ENCODE assay signal across 8 mouse cellular contexts in the genomic region with DNA sequence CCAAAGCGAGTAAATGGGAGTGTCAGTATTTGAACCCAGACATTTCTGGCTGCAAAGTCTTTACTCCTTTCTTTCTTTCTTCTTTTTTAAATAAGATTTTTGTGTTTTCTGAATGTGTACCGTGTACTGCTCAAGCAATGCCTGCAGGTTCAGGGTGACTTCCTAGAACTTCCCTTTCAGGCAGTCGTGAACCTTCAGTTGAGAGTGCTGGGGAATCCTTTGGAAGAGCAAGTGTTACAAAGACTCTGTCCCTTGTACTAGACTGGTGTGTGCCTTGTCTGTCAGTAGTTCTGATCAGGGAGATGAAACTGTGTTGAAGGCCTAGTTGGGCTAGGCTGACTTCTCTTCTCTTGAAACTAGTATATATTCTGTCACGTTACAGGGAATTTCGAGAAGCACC. TPM values are rescaled to one million over a fixed set of nuclear protein-coding genes. Genes with fewer than 3 reads are reported as not detected.
DNase-seq lines count a peak whose midpoint lies in the region; ATAC-seq and TF ChIP-seq lines count a peak whose summit lies in the region.

No protein-coding gene starts in this region.

- peak overlapping the region; percentile 85 for H3K9ac ChIP-seq in limb, embryonic 13.5 days
- peak overlapping the region; percentile 89 for H3K9ac ChIP-seq in stomach, embryonic 16.5 days (ENCODE audit: low read length)

- DNase-seq in testis, postnatal 10 days (ENCODE audit: low spot score) = no peak
- no peak for DNase-seq in forebrain, embryonic 10.5 days (ENCODE audit: extremely low spot score, low spot score)
- DNase-seq in adrenal gland, postnatal 10 days = no peak
- no peak for DNase-seq in MN1 (ENCODE audit: low spot score)

- TF ChIP-seq CTCF in testis, adult 2 months (IDR thresholded peaks at IDR 0.05; ENCODE audit: control insufficient read depth, insufficient read depth, insufficient replicate concordance, low read depth, low read length) = no peak

- peak overlapping the region; percentile 97 for H3K27ac ChIP-seq in testis, adult 2 months (ENCODE audit: control insufficient read depth, insufficient read depth, low read depth, low read length)
- peak overlapping the region; percentile 99 for H3K27ac ChIP-seq in forebrain, embryonic 10.5 days
- 0 out of 2 replicates have a peak overlapping the region, but pooled peaks have one; percentile 100 for H3K27ac ChIP-seq in limb, embryonic 13.5 days
- peak overlapping the region; percentile 100 for H3K27ac ChIP-seq in stomach, embryonic 16.5 days (ENCODE audit: low read length)

- ATAC-seq in limb, embryonic 13.5 days (ENCODE audit: low FRiP score, low read depth) = no peak
- no peak for ATAC-seq in stomach, embryonic 16.5 days (ENCODE audit: insufficient read depth, low FRiP score)
- ATAC-seq in activated CD4-positive, CD25-positive, alpha-beta regulatory T cell, adult 4 months = no peak

- H3K4me2 ChIP-seq in limb, embryonic 13.5 days (replicated peaks) = peak overlapping the region; percentile 91
- H3K4me2 ChIP-seq in stomach, embryonic 16.5 days (ENCODE audit: low read depth, low read length) = peak overlapping the region; percentile 74

- no peak for TF ChIP-seq POLR2A in testis, adult 2 months (IDR thresholded peaks at IDR 0.05; ENCODE audit: control insufficient read depth, low read depth, low read length)

- no peaks in the 10 kb centered on the region for H3K9me3 ChIP-seq in forebrain, embryonic 10.5 days
- H3K9me3 ChIP-seq in limb, embryonic 13.5 days = no peaks in the 10 kb centered on the region
- H3K9me3 ChIP-seq in stomach, embryonic 16.5 days (replicated peaks; ENCODE audit: control insufficient read depth, low read length) = no peaks in the 10 kb centered on the region

- no peaks in the 10 kb centered on the region for H3K27me3 ChIP-seq in testis, adult 2 months (ENCODE audit: control insufficient read depth, insufficient read depth, low read length)
- no peaks in the 10 kb centered on the region for H3K27me3 ChIP-seq in forebrain, embryonic 10.5 days (ENCODE audit: poor library complexity, severe bottlenecking)
- H3K27me3 ChIP-seq in limb, embryonic 13.5 days = no peaks in the 10 kb centered on the region
- H3K27me3 ChIP-seq in stomach, embryonic 16.5 days (ENCODE audit: control insufficient read depth, insufficient read depth, low read length) = no peaks in the 10 kb centered on the region

- no peaks in the 10 kb centered on the region; the same call in 1 of the 2 replicates for H3K36me3 ChIP-seq in testis, adult 2 months (ENCODE audit: control insufficient read depth, insufficient read depth, low read length)
- H3K36me3 ChIP-seq in forebrain, embryonic 10.5 days (replicated peaks) = peaks cover 48% of the 10 kb centered on the region
- H3K36me3 ChIP-seq in limb, embryonic 13.5 days = peaks cover 43% of the 10 kb centered on the region
- peaks cover 14% of the 10 kb centered on the region; the same call in 1 of the 2 replicates for H3K36me3 ChIP-seq in stomach, embryonic 16.5 days (ENCODE audit: control insufficient read depth, insufficient read depth, low read length)

- no peaks in the 10 kb centered on the region for H3K4me1 ChIP-seq in testis, adult 2 months (ENCODE audit: control insufficient read depth, insufficient read depth, low read length)
- H3K4me1 ChIP-seq in forebrain, embryonic 10.5 days = peaks cover 22% of the 10 kb centered on the region
- peaks cover 21% of the 10 kb centered on the region for H3K4me1 ChIP-seq in limb, embryonic 13.5 days
- H3K4me1 ChIP-seq in stomach, embryonic 16.5 days (ENCODE audit: control insufficient read depth, insufficient read depth, low read length) = peaks cover 15% of the 10 kb centered on the region

- 49% methylated on average over 5 of the region's 5 CpGs for WGBS in forebrain, embryonic 10.5 days
- 38% methylated on average over 5 of the region's 5 CpGs for WGBS in limb, embryonic 13.5 days
- WGBS in stomach, embryonic 16.5 days = 37% methylated on average over 5 of the region's 5 CpGs

- peak overlapping the region; percentile 89 for H3K4me3 ChIP-seq in testis, adult 2 months (ENCODE audit: control insufficient read depth, low read depth, low read length)
- H3K4me3 ChIP-seq in forebrain, embryonic 10.5 days = peak overlapping the region; percentile 77
- peak overlapping the region; percentile 73 for H3K4me3 ChIP-seq in limb, embryonic 13.5 days
- H3K4me3 ChIP-seq in stomach, embryonic 16.5 days (replicated peaks; ENCODE audit: low read length) = peak overlapping the region; percentile 91

RNA-seq across cellular contexts. Expression of a gene that starts 1.2 kb away (rescaled TPM):
- 171 and 194 TPM in 2 replicates for polyA plus RNA-seq in testis, adult 2 months (2012; rRNA removed)
- polyA plus RNA-seq in forebrain, embryonic 10.5 days (2016; fragmentation: Nextera tagmentation; extraction: Ambion mirVana) = 232 and 239 TPM in 2 replicates
- 212 and 213 TPM in 2 replicates for polyA plus RNA-seq in limb, embryonic 13.5 days (2015; fragmentation: Nextera tagmentation; extraction: Ambion mirVana)
- polyA plus RNA-seq in stomach, embryonic 16.5 days (2015; fragmentation: Nextera tagmentation; extraction: Ambion mirVana) = 212 and 232 TPM in 2 replicates
- total RNA-seq in adrenal gland, postnatal 10 days (2021) = 100 to 1,000 TPM; 250 to 274 TPM
- 10 to 100 TPM; 85.7 to 89.0 TPM for polyA plus RNA-seq in activated CD4-positive, CD25-positive, alpha-beta regulatory T cell, adult 4 months (2017; shearing (Covaris generic))

RNA-seq across cellular contexts. Expression of a gene that starts 1.3 kb away (rescaled TPM):
- polyA plus RNA-seq in testis, adult 2 months (2012; rRNA removed) = 100 and 109 TPM in 2 replicates
- polyA plus RNA-seq in forebrain, embryonic 10.5 days (2016; fragmentation: Nextera tagmentation; extraction: Ambion mirVana) = 271 and 274 TPM in 2 replicates
- 146 and 148 TPM in 2 replicates for polyA plus RNA-seq in limb, embryonic 13.5 days (2015; fragmentation: Nextera tagmentation; extraction: Ambion mirVana)
- polyA plus RNA-seq in stomach, embryonic 16.5 days (2015; fragmentation: Nextera tagmentation; extraction: Ambion mirVana) = 90.3 and 102 TPM in 2 replicates
- total RNA-seq in adrenal gland, postnatal 10 days (2021) = 10 to 100 TPM; 46.9 to 62.7 TPM
- polyA plus RNA-seq in activated CD4-positive, CD25-positive, alpha-beta regulatory T cell, adult 4 months (2017; shearing (Covaris generic)) = 10 to 100 TPM; 33.1 to 61.3 TPM

RNA-seq across cellular contexts. Expression of a gene that starts 22.5 kb away (rescaled TPM):
- 10.3 and 11.3 TPM in 2 replicates for polyA plus RNA-seq in testis, adult 2 months (2012; rRNA removed)
- polyA plus RNA-seq in forebrain, embryonic 10.5 days (2016; fragmentation: Nextera tagmentation; extraction: Ambion mirVana) = 3.8 and 4.7 TPM in 2 replicates
- polyA plus RNA-seq in limb, embryonic 13.5 days (2015; fragmentation: Nextera tagmentation; extraction: Ambion mirVana) = 6.1 and 7.0 TPM in 2 replicates
- polyA plus RNA-seq in stomach, embryonic 16.5 days (2015; fragmentation: Nextera tagmentation; extraction: Ambion mirVana) = 6.9 and 7.4 TPM in 2 replicates
- 10 to 100 TPM; 16.4 to 32.8 TPM for total RNA-seq in adrenal gland, postnatal 10 days (2021)
- 10 to 100 TPM; 14.0 to 14.4 TPM for polyA plus RNA-seq in activated CD4-positive, CD25-positive, alpha-beta regulatory T cell, adult 4 months (2017; shearing (Covaris generic))

RNA-seq across cellular contexts. Expression of a gene that starts 26.6 kb away (rescaled TPM):
- polyA plus RNA-seq in testis, adult 2 months (2012; rRNA removed) = 274 and 379 TPM in 2 replicates
- 3,225 and 3,313 TPM in 2 replicates for polyA plus RNA-seq in forebrain, embryonic 10.5 days (2016; fragmentation: Nextera tagmentation; extraction: Ambion mirVana)
- polyA plus RNA-seq in limb, embryonic 13.5 days (2015; fragmentation: Nextera tagmentation; extraction: Ambion mirVana) = 1,893 and 1,983 TPM in 2 replicates
- 1,523 and 1,787 TPM in 2 replicates for polyA plus RNA-seq in stomach, embryonic 16.5 days (2015; fragmentation: Nextera tagmentation; extraction: Ambion mirVana)
- total RNA-seq in adrenal gland, postnatal 10 days (2021) = 1,000 to 10,000 TPM; 1,844 to 1,863 TPM
- polyA plus RNA-seq in activated CD4-positive, CD25-positive, alpha-beta regulatory T cell, adult 4 months (2017; shearing (Covaris generic)) = 100 to 1,000 TPM; 300 to 540 TPM

RNA-seq across cellular contexts. Expression of a gene that starts 38.8 kb away (rescaled TPM):
- 8.0 and 9.3 TPM in 2 replicates for polyA plus RNA-seq in testis, adult 2 months (2012; rRNA removed)
- 1.6 and 2.1 TPM in 2 replicates for polyA plus RNA-seq in forebrain, embryonic 10.5 days (2016; fragmentation: Nextera tagmentation; extraction: Ambion mirVana)
- 3.1 and 3.2 TPM in 2 replicates for polyA plus RNA-seq in limb, embryonic 13.5 days (2015; fragmentation: Nextera tagmentation; extraction: Ambion mirVana)
- 9.0 and 9.6 TPM in 2 replicates for polyA plus RNA-seq in stomach, embryonic 16.5 days (2015; fragmentation: Nextera tagmentation; extraction: Ambion mirVana)
- 10 to 100 TPM; 13.0 to 13.4 TPM for total RNA-seq in adrenal gland, postnatal 10 days (2021)
- polyA plus RNA-seq in activated CD4-positive, CD25-positive, alpha-beta regulatory T cell, adult 4 months (2017; shearing (Covaris generic)) = 10 to 100 TPM; 65.5 to 84.7 TPM
